Mouse (Mus musculus) cerebellum, adult 9-10 months (tissue): ENCODE results near the gene Ddx1.
A peak's percentile ranks its signal among the peaks of the same experiment; 100 is the strongest.

Source experiments
- DNase-seq: peaks from one replicate; pipeline ENCODE4 v3.0.0; 2022

Gene Ddx1

DNA sequence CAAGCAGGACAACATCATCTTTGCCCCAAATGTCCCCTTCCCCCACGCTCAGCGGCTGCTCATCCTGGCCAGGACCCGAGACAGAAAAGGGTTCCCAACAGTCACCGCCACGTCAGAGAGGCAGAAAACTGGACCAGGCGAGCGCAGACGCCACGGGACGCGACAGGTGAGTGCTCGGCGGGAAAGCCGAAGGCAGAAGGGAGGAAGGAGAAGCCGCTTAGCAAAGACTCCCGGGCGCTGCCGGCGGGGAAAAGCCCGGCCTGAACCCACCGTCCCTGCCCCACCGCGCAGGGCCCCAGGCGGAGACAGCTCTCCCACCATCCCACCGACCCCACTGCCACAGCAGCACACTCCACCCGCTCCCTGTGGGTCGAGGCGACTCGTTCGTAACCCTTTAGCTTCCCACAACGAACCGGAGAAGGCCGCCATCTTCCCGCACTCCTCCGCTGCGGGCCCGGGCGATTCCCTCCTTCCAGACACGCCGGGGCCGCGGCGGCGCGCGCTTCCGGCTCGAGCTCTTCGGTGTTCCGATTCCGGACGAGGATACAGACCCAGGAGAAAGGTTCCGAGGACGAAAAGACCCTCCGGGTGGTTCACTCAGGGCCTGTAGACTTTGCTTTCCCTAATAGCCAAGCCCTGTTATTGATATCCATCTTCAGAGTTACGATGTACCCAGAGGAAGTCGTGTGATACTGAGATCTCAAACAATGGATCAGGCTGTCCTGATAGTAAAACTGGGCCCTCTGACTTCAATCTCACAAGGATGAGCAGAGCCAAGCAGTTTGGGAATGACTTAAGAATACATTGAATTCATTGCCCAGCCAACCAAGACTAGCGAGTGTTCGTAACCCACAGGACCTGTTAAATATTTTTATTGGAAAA, at the start of gene Ddx1:
Gene Ddx1, minus strand, starts transcription at position 523 of the 882 bp plus-strand sequence.
- DNase-seq, result peak; percentile 83

DNA sequence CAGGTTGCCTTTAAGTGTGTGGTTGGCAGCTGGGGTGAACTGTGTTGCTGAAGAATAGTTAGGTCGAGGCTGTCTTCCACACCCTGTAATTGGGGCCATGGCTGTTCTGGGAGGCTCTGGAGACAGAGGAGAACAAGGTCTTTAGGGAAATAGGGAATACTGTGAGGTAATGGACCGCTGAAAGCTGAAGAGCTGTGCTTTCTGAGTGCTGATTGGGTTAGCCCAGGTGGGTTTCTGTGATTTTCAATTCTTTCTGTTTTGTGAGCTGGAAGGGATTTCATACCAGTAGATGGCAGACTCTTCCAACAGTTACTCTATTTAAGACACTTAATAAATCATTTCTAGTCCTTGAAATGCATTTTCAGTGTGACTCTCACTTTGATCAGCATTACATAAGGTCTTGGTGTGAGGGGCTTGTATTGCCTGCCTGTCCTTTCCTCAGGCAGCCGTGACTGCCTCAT, 44.4 kb upstream of the Ddx1 start:
- peak; percentile 9 for DNase-seq

DNA sequence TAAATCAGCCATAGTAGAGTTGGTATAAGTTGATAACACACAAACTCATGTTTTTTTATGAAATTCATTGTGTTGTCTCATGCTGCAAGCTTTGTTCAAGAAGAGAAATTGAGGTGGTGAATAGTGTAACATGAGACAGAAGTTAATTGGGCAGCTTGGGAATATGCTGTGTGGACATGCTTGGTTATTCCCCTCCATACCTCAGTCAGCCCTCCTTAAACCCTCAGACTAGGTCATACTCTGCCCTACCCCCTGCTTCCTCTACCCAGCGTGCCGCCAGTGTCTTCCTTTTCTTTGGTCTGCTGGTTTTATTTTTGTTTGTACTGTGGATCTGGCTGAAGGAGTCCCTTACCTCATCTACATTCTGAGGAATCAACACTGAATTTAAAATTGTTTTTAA, 42.4 kb upstream of the Ddx1 start:
- no peak for DNase-seq

DNA sequence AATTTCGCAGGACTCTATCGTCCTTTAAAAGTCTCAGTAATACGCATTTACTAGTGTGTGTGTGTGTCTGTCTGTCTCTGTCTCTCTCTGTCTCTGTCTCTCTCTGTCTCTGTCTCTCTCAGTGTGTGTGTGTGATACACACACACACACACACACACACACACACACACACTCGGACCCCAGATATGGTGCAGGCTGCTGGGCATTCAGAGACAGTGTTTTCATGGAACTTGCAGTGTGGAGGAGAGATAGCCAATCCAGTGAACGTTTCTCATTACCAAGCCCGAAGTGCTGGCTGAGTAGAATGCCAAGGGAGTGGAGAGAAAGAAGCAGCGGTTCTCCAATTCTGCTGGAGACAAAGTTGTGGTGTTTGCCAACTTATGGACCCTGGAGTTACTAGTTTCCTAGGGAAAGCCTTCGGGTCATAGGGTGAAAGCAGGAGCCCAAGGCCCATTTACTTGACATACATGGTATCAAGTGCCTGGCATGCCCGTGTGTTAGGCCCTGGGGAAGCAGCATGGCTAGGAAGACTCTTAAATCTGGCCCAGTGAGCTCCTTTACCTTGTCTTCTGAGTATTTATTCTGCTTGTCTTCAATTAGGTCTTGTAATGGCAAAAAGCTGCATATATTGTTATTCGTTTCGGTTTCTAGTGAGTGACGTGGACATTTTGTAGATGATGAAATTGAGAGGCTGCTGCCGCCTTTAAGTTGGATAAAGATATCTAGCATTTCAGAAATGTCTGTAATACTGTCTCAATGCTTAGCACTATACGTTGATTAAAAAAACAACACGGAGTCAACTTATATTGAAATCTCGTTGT, 20.8 kb upstream of the Ddx1 start:
- no peak for DNase-seq

DNA sequence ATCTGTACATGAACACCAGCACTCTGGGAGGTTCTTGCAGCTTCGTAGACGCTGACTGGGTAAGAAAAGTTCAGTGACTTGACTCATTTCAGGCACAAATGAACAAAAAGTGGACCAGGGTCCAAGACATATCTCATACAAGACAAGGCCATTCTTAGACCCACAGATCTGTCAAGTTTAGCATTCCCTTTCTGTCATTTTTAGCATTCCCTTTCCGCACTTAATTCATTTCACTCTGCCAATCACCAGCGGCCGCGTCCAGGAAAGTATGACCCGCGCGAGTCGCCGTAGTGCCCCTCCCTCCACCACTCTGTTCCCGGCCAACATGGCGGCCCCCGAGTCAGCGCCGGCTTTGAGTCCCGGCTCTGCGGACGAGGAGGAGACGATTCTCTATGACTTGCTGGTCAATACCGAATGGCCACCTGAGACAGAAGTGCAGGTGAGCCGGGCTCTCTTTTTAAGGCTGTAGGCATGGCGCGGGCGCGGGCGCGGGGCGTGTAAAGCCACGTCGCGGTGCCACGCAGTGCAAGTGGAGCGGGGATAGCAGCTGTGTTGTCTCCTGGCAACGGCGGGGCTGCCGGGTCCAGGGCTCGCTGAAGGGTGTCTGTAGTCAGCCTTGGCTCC, 19.9 kb upstream of the Ddx1 start, which contains the start of gene Nbas:
Gene Nbas, plus strand, starts transcription at position 308 of the 624 bp plus-strand sequence.
- peak; percentile 86 for DNase-seq

DNA sequence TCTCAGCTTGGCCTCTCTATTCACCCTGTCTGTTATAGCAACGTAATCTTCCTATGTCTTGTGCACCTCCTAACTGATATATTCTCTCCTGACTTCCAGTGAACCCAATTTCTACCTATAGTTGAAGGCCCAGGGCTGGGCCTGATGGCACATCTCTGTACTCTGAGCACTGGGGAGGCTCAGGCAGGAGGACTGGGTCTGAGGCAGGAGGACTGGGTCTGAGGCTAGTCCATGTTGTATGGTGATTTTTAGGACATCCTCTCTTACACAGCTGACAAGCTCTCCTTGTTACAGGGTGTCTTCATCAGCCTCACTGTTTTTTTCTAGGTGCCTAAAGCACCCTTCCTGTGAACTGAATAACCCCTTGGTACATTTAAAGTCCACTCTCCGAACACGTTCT, 19.4 kb upstream of the Ddx1 start:
- no peak for DNase-seq

DNA sequence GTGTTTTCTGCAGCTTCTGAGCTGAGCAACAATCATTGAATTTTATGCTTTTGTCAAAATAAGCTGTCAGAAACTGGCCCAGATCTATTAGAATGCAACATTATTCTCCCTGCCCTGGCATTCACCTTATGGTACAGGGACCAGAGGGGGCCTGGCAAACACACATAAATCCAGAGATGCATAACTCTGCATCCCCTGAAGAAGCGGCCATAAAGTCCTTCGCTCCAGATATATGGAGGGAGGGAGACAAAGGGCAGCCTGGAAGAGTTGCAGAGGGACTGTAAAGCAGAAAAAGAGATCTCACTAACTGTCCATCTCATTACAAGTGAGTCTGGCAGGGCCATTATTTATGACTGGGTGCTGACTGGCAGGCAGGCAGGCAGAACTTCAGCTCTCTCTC, 6.7 kb upstream of the Ddx1 start:
- no peak for DNase-seq

DNA sequence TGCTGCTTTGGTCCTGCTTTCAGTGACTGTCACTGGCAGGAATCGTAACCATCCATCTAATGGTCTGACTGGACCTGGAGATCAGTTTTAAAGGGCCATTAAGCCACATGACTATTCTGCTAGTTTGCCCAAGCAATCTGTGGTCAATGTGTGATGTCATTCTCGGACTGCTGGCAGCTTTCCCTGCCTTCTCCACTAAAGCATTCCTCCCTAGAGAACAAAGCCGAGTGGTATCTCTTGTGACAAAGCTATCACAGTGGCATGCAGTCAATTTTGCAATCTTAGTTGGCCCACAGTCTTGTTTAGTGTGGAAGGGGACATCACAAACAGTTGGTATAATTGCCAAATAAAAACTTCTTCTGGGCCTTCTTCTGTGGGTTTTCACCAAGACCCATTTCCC, 6.1 kb upstream of the Ddx1 start:
- DNase-seq, result no peak

DNA sequence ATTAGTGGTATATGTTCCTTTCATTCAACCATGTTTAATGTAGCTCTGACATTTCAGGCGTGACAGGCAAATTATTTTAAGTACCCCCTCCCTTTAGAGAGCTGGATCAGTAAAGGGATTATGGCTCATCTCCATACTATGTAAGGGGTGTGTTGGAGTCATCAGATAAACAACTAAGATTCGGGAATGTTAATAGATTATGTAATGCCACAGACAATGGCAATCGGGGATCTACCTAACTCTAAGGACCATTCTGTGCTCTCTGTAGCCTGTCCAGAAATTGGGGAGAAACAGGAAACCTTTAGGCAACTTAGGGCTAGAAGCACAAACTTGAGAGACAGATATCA, 533 bp upstream of the Ddx1 start:
- DNase-seq, result peak; percentile 31

DNA sequence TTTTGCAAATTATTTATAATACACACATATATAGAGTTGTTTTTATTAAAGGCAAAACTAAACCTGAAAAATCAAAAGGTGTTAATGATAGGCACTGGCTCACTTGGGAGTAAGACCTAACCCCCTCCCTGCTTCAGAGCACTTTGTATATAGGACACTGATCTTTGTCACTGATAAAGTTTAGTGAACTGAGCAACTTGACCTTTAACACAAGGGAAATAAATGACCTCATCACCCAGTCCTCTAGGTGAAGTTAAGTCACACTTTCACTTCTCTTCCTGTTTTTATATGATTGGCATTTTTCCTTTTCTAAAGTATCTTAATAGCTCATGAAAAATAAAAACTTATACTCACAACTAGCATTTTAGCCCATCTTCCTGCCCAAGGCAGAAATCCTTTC, 6.6 kb downstream of the Ddx1 start:
- no peak for DNase-seq

DNA sequence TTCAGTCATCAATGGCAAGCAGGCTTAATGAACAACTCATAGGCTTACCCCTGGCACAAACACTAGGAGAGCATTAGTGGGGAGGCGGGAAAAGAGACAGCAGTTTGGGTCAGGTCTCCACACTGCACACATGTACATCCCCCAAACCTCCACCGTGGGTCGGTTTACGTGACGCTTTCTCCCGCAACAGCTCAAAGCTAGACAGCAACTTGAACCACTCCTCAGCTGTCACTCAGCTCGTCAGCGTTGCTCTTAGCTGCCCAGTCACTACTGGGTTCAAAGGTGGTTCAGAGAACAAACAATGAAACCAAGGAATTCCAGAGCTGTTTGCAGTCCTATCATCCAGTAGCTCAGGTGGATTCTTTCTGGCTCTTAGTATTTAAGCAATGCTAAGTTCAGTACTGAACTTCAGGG, 30.9 kb downstream of the Ddx1 start:
- DNase-seq, result no peak

DNA sequence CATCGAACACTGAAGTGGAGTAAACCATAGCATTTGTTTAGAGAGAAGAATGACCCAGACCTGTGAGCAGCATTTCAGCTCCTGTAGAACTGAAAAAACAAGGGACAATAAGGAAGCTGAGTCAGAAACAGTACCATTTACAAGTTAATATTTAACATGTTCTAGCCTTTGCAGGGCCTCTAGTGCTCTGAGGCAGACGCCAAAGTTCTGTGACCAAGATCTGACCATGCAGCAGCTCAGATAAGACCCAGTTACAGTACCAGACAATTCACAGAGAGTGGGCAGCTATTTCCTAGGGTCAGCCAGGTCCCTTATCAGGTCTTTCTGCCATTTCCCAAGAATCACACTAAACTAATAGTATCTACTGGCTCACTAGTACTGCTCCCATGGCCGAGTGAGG, 31.4 kb downstream of the Ddx1 start:
- no peak for DNase-seq

DNA sequence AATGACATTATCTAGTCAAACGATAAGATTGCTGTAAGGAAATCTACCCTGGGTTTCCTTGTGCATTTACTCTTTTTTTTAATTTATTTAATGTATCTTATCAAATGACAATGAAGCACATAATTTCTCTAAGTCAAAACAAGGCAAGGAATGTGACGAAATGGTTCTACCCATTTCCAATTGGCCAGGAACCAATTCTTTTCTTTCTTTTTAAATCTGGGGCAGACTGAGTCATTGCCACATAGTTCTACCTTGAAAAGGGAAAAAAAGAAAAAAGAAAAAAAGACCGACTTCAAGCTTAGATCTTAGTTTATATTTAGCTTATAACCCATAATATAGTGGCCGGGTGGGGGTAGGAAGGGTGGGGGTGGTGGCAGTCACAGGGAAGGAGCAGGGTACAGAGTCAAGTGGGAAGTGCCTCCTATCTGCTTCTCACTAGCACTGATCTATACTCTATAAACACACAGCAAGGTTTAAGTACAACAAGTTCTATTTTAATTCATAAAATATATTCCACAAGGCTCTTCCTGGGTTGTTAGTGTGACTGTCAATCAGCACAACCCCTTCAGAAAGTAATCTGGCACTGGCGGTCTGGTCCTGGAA, 32.4 kb downstream of the Ddx1 start:
- no peak for DNase-seq

DNA sequence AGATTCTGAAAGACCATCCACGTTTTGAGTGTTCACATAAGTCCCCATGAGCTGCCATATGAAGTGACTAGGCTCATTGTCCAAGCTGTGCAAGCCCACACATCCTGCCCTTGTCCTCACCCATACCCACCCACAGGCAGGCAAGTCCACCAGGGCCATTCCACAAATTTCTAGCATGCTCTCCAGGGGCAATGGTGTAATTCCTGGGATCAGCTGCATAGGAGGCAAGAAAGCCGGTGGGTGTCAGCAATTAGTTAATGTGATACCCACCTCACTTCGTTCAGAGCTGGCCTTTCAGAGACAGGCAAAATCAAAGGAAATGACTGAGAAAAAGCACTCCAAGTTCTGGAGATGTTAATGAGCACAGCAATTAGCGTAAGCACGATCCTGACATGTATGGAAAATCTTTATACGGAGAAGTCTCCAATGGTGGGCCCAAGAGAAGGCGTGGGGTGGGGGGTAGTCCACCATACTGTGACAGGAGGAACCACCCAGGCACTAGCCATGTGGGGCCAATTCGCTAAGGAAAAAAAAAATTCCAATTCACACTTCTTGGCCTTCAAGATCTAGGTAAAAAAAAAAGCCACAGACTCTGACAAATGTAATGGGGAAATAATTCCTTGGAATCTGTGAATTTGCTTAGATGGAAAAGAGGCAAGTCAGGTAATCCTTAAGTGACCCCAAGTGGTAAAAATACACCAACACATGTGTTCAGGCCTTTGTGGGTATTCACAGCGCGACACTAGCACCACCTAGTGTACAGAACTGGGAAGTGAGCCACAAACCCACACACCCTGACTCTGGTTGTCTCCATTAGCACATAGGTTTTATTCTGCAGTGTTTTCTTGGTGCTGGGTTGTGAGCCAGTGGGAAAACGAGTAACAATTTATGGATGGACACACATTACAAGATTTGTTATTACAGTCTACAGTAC, 34.4 kb downstream of the Ddx1 start:
- peak; percentile 80 for DNase-seq

DNA sequence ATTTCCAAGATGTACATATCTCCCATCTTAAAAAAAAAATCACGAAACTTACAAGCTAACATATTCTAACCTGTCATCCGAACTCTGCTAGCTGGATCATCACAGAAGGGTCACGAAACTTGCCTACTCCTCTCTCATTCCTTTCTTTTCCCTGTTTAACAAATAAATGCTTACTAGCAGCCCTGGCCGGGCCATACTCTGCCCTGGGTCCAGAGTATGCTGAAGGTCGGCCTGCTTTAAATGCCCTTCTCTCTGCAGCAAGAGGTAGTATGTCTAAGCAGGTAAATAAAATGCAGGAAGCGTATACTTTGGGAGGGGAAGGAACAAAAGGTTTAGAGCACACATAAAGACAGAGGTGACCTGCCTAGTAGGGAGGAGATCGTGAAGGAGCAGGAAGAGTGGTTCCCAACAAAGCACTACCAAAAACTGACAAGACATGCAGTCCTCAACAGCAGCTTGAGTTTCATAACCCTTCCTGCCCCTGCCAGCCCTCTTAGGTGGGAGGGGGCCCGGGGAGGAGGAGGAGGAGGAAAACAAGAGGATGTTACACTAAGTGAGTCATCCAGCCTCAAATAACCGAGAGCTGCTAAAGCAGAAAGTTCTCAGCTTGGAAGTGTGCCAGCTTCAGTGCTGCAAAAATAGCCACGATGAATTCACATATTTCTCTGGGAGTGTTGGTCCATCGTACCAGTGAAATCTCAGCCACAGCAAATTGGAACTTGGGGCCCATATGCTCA, 37.1 kb downstream of the Ddx1 start:
- DNase-seq, result no peak

DNA sequence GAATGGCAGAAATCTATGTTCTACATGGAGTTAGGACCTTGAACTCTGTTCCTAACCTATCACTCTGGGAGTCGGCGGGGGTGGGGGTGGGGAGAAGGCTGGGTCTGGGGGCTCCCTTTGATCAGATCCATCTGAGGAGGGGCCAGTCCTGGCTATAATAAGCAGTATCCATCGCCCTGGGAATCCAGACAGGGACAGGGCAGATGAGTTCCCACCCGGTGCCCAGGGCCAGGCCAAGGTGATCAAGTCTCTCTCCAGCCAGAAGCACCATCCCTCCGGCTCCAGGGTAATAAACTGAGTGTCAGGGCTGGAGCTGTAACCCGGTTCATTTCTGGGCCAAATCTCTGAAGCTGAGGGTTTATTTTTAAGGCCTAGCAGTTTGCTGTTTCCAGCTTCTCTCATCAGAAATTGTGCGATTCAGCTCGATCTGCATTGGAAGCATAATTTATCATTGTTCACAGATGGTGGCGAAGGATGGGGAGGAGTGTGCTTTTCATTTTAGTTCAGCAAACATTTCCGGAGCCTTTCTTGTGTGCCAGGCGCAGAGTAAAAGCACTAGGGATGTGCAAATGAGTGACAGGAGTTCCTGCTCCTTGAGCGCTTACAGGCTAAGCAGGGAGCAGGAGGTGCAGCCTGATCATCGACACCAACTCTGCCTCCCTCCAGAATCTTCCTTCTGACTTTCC, 39.2 kb downstream of the Ddx1 start:
- DNase-seq, result no peak

DNA sequence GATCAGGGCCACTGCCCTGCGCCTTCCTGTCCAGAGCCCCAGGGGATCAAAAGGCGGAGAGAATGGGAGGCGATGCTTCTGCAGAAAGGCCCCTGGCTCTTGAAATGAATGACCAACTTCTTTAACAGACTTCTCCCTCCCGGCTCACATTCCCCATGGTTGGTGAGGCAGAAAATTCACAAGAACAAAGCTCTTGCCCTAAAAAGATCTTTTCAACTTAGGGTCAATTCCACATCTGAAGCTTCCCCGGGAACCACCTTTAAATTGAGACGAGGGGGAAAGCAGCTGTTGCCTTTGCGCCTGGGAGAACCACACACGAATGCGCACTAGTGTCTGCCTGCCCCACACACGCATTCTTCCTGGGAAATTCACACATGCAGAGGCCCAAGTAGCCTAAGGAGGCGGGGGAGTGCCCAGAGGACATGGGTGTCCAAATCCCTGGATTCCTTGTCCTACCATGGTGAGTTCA, 40.0 kb downstream of the Ddx1 start:
- no peak for DNase-seq

DNA sequence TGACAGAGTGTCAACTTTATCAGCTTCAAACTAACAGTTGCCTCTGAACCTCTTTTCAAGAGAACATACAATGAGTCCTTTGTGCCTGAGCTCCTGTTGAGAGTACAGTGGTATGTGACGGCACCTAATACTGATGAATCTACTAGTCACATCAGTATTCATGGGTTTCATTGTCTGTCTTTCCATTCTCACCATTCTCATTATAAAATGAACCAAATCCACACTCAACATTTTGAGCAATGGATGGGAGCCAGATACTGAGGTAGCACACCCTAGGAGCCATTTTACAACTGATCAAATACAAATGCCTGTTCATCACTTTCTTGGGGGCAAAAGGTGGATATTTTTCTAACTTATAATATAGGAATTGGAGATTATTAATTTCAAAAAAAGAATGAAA, 40.5 kb downstream of the Ddx1 start:
- no peak for DNase-seq

DNA sequence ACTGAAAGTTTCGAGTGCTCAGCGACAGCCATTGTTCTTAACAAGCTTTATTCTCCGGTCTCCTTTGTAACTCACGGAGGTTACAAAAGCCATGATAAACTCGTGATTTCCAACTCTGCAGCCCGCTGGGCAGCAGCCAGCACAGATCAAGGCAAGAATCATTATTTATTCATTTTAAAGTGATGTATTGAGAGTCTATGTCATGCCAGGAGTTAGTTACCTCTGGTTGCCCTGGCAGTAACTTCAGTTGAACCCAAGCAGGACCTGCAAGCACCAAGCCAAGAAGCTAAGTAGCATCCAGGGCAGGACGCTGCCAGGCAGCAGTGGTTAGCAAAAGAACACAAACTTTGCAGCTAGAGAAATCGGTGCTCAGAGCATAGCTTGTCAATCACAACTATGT, 41.9 kb downstream of the Ddx1 start:
- no peak for DNase-seq

DNA sequence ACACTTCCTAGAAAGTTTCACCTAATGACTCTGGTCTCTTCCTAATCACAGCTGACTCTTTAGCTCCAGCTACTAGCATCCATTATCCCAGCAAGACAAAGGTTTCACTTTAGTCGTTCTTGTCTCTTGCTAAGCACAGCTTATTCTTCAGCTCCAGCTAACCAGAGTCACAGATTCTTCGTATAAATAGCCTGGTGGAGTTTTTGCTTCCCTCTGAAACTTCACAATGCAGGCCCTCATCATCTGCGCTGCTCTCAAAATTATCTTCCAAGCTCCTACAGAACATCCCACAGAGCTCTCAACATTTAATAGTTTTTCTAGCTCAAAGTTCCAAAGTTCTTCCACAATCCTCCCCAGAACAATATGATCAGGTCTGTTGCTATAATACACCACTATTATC, 43.3 kb downstream of the Ddx1 start:
- no peak for DNase-seq

DNA sequence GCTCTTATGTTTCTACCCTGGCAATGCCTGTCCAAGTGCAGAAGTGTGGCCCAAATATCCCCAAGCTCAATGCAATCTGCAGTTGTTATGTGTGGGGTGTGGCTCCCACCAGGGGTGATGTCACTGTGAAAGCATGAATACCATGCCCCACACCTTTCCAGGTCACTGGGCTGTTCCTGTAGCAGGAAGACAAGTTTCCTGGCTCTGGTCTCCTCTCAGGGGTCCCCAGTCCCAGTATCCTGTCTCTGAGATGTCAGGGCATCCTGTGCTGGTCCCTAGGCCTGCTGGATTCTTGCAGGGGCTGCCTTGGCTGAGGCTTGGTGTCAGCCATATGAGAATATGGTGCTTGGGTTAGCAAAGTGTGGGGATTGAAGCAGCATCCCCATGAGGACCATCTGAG, 46.7 kb downstream of the Ddx1 start:
- DNase-seq, result no peak
